Comparison of ENCODE assay signal across 9 mouse cellular contexts in the genomic region with DNA sequence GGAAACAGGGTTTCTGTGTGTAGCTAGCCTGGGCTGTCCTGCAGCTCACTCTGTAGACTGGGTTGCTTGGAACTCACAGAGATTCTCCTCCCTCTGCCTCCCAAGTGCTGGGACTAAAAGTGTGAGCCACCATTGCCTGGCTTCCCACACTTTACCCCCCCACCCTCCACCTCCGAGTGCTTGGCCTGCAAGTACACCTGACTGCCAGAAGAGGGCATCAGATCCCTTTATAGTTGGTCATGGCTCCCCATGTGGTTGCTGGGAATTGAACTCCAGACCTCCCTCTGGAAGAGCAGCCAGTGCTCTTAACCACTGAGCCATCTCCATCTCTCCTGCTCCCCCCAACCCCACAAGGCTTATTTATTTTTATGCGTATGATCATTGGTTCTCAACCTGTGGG. TPM values are rescaled to one million over a fixed set of nuclear protein-coding genes. Genes with fewer than 3 reads are reported as not detected.
DNase-seq lines count a peak whose midpoint lies in the region; ATAC-seq and TF ChIP-seq lines count a peak whose summit lies in the region.
"Had no signal": no experiment of that assay in that cellular context is flagged by ENCODE, and none has a peak within 500 bp of the region (broad histone marks: within the 10 kb centered on the region; RNA-seq: fewer than 3 reads in every experiment).

No protein-coding gene starts in this region.

- no peak for TF ChIP-seq POLR2A in liver, adult 2 months (IDR thresholded peaks at IDR 0.05; ENCODE audit: extremely low read depth, insufficient read depth, low read length)

- no peak for ATAC-seq in kidney, embryonic 16.5 days (ENCODE audit: low FRiP score, low TSS enrichment)

- H3K36me3 ChIP-seq in kidney, embryonic 16.5 days (ENCODE audit: insufficient read depth, low read length), result no peaks in the 10 kb centered on the region
- H3K36me3 ChIP-seq in ES-E14 (ENCODE audit: control insufficient read depth, insufficient read depth, low read length, poor library complexity, severe bottlenecking), result no peaks in the 10 kb centered on the region
- no peaks in the 10 kb centered on the region for H3K36me3 ChIP-seq in liver, adult 2 months (ENCODE audit: control insufficient read depth, insufficient read depth, low read length)
- H3K36me3 ChIP-seq: heart, embryonic 15.5 days had no signal

- DNase-seq in kidney, adult 18-20 months, result peak; percentile 31
- no peak for DNase-seq in ES-E14 (ENCODE audit: low read depth, low spot score)
- DNase-seq in brain, adult 2 months (ENCODE audit: low read depth, low spot score), result peak; percentile 48
- peak; percentile 40 for DNase-seq in liver, adult 2 months (ENCODE audit: extremely low read depth, low read depth, low spot score)
- peak; percentile 24 for DNase-seq in retina, postnatal 7 days (ENCODE audit: low read depth, low spot score)
- DNase-seq in right cerebral cortex, adult 2 months (ENCODE audit: low spot score in 2 of 2), result no peak
- DNase-seq in urinary bladder, adult 2 months (ENCODE audit: low spot score), result no peak

- 46% methylated on average over 2 of the region's 2 CpGs for WGBS in kidney, embryonic 16.5 days
- 47% methylated on average over 2 of the region's 2 CpGs for WGBS in liver, adult 2 months

- TF ChIP-seq CTCF in liver, adult 2 months (IDR thresholded peaks at IDR 0.05; ENCODE audit: low read depth, low read length), result peak; percentile 89

- no peaks in the 10 kb centered on the region for H3K27me3 ChIP-seq in kidney, embryonic 16.5 days (ENCODE audit: insufficient read depth, low read length)
- no peaks in the 10 kb centered on the region for H3K27me3 ChIP-seq in liver, adult 2 months (ENCODE audit: control insufficient read depth, insufficient read depth, low read length)
- H3K27me3 ChIP-seq: heart, embryonic 15.5 days had no signal

- H3K4me3 ChIP-seq in kidney, embryonic 16.5 days (ENCODE audit: low read length), result no peak overlapping the region
- H3K4me3 ChIP-seq in ES-E14 (ENCODE audit: insufficient read depth in 1 of 2, low read depth in 1 of 2, low read length in 2 of 2, poor library complexity in 1 of 2, severe bottlenecking in 1 of 2), result no peak overlapping the region
- no peak overlapping the region for H3K4me3 ChIP-seq in liver, adult 2 months (ENCODE audit: insufficient read depth, low read depth, low read length)
- H3K4me3 ChIP-seq: heart, embryonic 15.5 days had no signal

- H3K4me1 ChIP-seq in kidney, embryonic 16.5 days (ENCODE audit: insufficient read depth, low read length), result peaks cover 1% of the 10 kb centered on the region
- peaks cover 4 to 8% of the 10 kb centered on the region in 2 experiments; a peak in 3 of 4 replicates for H3K4me1 ChIP-seq in ES-E14 (ENCODE audit: control insufficient read depth in 2 of 2, insufficient read depth in 2 of 2, low read length in 2 of 2, poor library complexity in 1 of 2)
- H3K4me1 ChIP-seq in liver, adult 2 months (ENCODE audit: control insufficient read depth, insufficient read depth, low read length), result no peaks in the 10 kb centered on the region
- H3K4me1 ChIP-seq: heart, embryonic 15.5 days had no signal

- H3K9me3 ChIP-seq in kidney, embryonic 16.5 days (ENCODE audit: low read length), result no peaks in the 10 kb centered on the region
- H3K9me3 ChIP-seq in ES-E14 (ENCODE audit: control insufficient read depth, insufficient read depth, low read depth, low read length), result no peaks in the 10 kb centered on the region
- H3K9me3 ChIP-seq: heart, embryonic 15.5 days had no signal

- no peak overlapping the region for H3K4me2 ChIP-seq in kidney, embryonic 16.5 days (replicated peaks; ENCODE audit: low read depth, low read length)
- H3K4me2 ChIP-seq: heart, embryonic 15.5 days had no signal

- H3K27ac ChIP-seq in kidney, embryonic 16.5 days (ENCODE audit: low read length), result no peak overlapping the region
- H3K27ac ChIP-seq in ES-E14 (ENCODE audit: insufficient read depth, low read depth, low read length, poor library complexity, severe bottlenecking), result no peak overlapping the region; the same call in 1 of the 2 replicates
- no peak overlapping the region for H3K27ac ChIP-seq in liver, adult 2 months (replicated peaks; ENCODE audit: insufficient read depth, low read depth, low read length)
- H3K27ac ChIP-seq: heart, embryonic 15.5 days had no signal

- H3K9ac ChIP-seq in kidney, embryonic 16.5 days (replicated peaks; ENCODE audit: low read length), result no peak overlapping the region
- H3K9ac ChIP-seq in ES-E14 (ENCODE audit: insufficient read depth, low read depth, low read length, poor library complexity, severe bottlenecking), result peak overlapping the region; percentile 51; the same call in 1 of the 2 replicates
- H3K9ac ChIP-seq in liver, adult 2 months (ENCODE audit: low read depth, low read length), result no peak overlapping the region
- H3K9ac ChIP-seq: heart, embryonic 15.5 days had no signal

- no peaks in the 10 kb centered on the region for H3K79me2 ChIP-seq in liver, adult 2 months (ENCODE audit: control insufficient read depth, insufficient read depth, low read length)

- in situ Hi-C loops in ES-E14 (cut with MboI; ENCODE audit: low sequenced_read_pairs in 2 of 2, unreplicated experiment in 2 of 2), result no loop called here

TF ChIP-seq in ES-E14, 5 proteins besides CTCF, POLR2A, EP300 and RAD21:
- TF ChIP-seq ZNF384 (IDR thresholded peaks at IDR 0.05; ENCODE audit: low read depth, low read length) (no peak), ZC3H11A (IDR thresholded peaks at IDR 0.05; ENCODE audit: borderline replicate concordance, low read depth, low read length) (0 out of 2 replicates have a peak, but pooled peaks have one; percentile 34), MAFK (IDR thresholded peaks at IDR 0.05; ENCODE audit: insufficient read depth, low read depth, low read length) (no peak)

RNA-seq across cellular contexts. Expression of gene Nupr1l, which starts 5.7 kb away (rescaled TPM):
- polyA plus RNA-seq in kidney, embryonic 16.5 days (2015; fragmentation: Nextera tagmentation; extraction: Ambion mirVana), result 4.4 and 4.9 TPM in 2 replicates
- 1.1 and 2.9 TPM in 2 replicates for total RNA-seq in ES-E14 (2012; rRNA removed)
- 0.54 and 2.2 TPM in 2 replicates for total RNA-seq in liver, adult 2 months (2014; rRNA removed)
- 1.2 and 2.2 TPM in 2 replicates for polyA plus RNA-seq in liver, adult 2 months (2012; rRNA removed)
- polyA plus RNA-seq in urinary bladder, adult 2 months (2012; rRNA removed), result 7.4 and 10.5 TPM in 2 replicates

RNA-seq across cellular contexts. Expression of gene Phkg1, which starts 15.7 kb away (rescaled TPM):
- polyA plus RNA-seq in kidney, embryonic 16.5 days (2015; fragmentation: Nextera tagmentation; extraction: Ambion mirVana), result 0.21 and 0.28 TPM in 2 replicates
- total RNA-seq in ES-E14 (2012; rRNA removed), result 6.4 and 7.2 TPM in 2 replicates
- total RNA-seq in liver, adult 2 months (2014; rRNA removed), result 0.13 and 0.28 TPM in 2 replicates
- polyA plus RNA-seq in liver, adult 2 months (2012; rRNA removed), result 0.07 and 0.15 TPM in 2 replicates
- polyA plus RNA-seq in urinary bladder, adult 2 months (2012; rRNA removed), result 4.2 and 4.6 TPM in 2 replicates

RNA-seq across cellular contexts. Expression of gene Zbed5, which starts 18.5 kb away (rescaled TPM):
- polyA plus RNA-seq in kidney, embryonic 16.5 days (2015; fragmentation: Nextera tagmentation; extraction: Ambion mirVana), result 6.5 and 7.8 TPM in 2 replicates
- total RNA-seq in ES-E14 (2012; rRNA removed), result 15.7 and 16.6 TPM in 2 replicates
- 5.1 and 5.8 TPM in 2 replicates for total RNA-seq in liver, adult 2 months (2014; rRNA removed)
- polyA plus RNA-seq in liver, adult 2 months (2012; rRNA removed), result 0.62 TPM in 2 replicates
- polyA plus RNA-seq in urinary bladder, adult 2 months (2012; rRNA removed), result 1.9 and 2.3 TPM in 2 replicates

RNA-seq across cellular contexts. Expression of gene Chchd2, which starts 26.8 kb away (rescaled TPM):
- polyA plus RNA-seq in kidney, embryonic 16.5 days (2015; fragmentation: Nextera tagmentation; extraction: Ambion mirVana), result 1,059 and 1,110 TPM in 2 replicates
- total RNA-seq in ES-E14 (2012; rRNA removed), result 738 and 874 TPM in 2 replicates
- total RNA-seq in liver, adult 2 months (2014; rRNA removed), result 1,393 and 1,612 TPM in 2 replicates
- 1,062 and 1,287 TPM in 2 replicates for polyA plus RNA-seq in liver, adult 2 months (2012; rRNA removed)
- polyA plus RNA-seq in urinary bladder, adult 2 months (2012; rRNA removed), result 523 and 694 TPM in 2 replicates

RNA-seq across cellular contexts. Expression of gene Vkorc1l1, which starts 27.7 kb away (rescaled TPM):
- polyA plus RNA-seq in kidney, embryonic 16.5 days (2015; fragmentation: Nextera tagmentation; extraction: Ambion mirVana), result 20.4 and 22.3 TPM in 2 replicates
- total RNA-seq in ES-E14 (2012; rRNA removed), result 48.1 and 58.9 TPM in 2 replicates
- 20.3 and 24.3 TPM in 2 replicates for total RNA-seq in liver, adult 2 months (2014; rRNA removed)
- polyA plus RNA-seq in liver, adult 2 months (2012; rRNA removed), result 14.4 and 14.6 TPM in 2 replicates
- 19.1 and 20.7 TPM in 2 replicates for polyA plus RNA-seq in urinary bladder, adult 2 months (2012; rRNA removed)

Comparison
In these comparisons a context has a peak if more than half of its experiments do, and no peak if none do; other contexts are left out.
1. DNase-seq: peak in kidney, adult 18-20 months (single experiment), brain, adult 2 months (single experiment), liver, adult 2 months (single experiment) and retina, postnatal 7 days (single experiment); none in ES-E14 (single experiment), right cerebral cortex, adult 2 months (0 of 2) and urinary bladder, adult 2 months (single experiment).